Mouse (Mus musculus): ENCODE data around the gene Zcchc24.
A peak's percentile ranks its signal among the peaks of the same experiment; 100 is the strongest.

The Zcchc24 gene

DNA sequence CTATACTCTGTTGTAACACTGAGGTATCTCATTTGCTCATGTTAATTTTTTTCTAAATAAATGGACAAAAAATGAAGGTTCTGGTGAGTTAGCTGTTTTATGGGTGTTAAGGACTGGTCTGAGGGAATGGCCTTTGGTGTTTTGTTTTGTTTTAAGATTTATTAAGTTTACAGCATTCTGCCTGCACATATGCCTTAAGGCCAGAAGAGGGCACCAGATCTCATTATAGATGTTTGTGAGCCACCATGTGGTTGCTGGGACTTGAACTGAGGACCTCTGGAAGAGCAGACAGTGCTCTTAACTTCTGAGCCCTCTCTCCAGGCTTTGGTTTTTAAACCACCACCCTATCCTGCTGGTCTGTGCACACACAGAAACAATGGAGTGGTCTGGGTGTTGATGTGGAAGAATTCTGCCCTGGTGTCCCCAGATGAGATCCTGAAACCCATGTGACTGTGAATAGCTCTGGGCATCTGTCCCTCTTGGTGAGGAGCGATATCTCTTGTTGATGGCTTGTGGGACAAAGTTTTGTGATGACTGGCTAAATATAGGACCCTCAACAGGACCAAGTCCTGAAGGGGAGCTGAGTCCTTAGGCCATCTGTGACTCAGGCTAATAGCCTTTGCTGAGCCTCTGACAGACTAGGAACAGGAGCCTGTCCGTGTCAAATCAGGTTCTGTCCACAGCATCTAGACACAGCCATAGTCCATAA is 102.0 kb downstream of the Zcchc24 start:
- DNase-seq (ENCODE audit: low read depth): peak; percentile 50

DNA sequence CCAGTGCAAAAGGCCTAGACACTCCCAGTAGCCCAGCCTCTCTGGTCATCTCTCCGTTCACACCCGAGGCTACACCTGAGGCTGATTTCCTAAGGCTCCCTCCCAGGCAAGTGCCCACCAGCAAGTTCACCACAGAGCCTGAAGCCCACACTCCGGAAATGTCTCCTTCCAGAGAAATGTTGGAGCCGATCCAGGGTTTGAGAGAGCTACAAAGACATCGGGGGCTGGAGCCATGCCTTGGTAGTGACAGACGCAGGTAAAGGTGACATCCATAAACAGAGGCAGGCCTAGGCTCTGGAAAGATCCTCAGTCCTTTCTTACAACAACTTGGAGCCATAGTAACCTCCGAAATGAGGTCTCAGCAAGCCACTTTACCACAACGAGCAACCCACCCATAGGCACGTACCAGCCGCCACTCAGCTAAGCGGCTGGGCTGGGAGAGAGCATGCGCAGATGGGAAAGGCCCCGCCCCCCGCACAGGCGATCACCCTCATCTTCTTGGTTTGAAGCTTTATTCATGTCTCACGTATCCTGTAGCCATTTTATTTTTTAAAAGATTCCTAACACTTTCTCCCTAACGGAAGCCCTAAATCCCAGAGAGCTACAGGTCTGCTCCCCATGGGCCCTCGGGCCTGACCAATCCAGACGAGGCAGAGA is 103.4 kb downstream of the Zcchc24 start:
- DNase-seq (ENCODE audit: low read depth): no peak

DNA sequence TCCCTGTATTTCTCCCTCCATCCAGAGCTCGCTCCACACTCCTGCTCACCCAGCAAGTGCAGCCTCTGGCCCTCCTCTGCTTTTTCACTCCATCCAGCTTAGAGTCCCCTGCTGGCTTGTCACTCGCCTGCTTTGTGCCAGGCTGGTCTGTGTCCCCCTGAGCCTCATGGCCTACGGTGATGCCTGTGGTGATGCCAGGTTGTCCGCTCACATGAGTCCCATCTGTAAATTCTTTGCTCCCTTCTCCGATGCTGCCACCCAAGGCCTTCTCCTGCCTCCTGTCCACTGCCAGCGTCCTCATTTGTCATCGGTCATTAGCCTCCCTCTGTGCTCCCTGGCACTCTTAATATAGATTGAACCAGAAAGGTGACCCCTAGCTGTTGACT is 104.5 kb downstream of the Zcchc24 start:
- no peak for DNase-seq (ENCODE audit: low read depth)

DNA sequence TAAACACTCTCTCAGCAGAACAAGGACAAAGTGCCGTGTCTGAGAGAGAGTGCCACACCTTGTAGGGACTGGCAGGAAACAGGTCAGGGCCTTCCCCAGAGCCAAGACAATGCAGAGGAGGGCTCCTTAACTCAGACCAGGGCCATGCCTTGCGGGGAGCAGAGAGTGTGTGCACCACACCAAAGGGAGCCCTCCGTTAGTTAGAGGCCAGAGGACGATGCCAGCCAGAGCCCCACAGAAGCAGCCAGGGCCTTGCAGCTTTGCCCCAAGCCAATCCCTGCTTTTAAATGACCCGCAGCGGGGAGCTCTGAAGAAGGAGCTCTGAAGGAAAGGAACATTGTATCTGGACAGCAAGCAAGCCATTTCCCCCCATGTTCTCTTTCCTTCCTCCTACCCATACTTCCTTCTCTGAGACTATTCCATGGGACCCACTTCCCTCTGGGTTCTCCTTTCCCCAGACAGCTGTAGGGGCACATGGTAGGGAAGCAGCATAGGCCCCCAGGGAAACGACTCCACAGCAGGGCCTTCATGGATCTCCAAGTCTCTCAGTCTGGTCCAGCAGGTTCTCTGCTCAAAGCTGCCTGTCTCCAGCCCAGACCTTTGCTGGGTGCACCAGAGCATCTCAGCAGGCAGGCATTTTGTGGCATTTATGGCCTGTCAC is 105.1 kb downstream of the Zcchc24 start:
- DNase-seq (ENCODE audit: low read depth): no peak

Measured in induced T-regulatory cell, adult 2 months (primary cell).